Mouse (Mus musculus) olfactory bulb, adult 2 months (tissue): Measurements from ENCODE around the gene Izumo1r.

Experiments used
- CTCF ChIP-seq: fragments of 200-500 bp; IDR thresholded peaks from 2 replicates; pipeline ENCODE4 v1.5.1; 2012; ENCODE audit warnings: low read depth, mild to moderate bottlenecking, low read length, moderate library complexity; ENCODE audit not compliant: insufficient read depth
- POLR2A ChIP-seq: fragments of 200-500 bp; IDR thresholded peaks from 2 replicates; pipeline ENCODE4 v1.6.1; 2012; ENCODE audit warnings: mild to moderate bottlenecking, low read depth, low read length, moderate library complexity; ENCODE audit not compliant: insufficient read depth

- TF ChIP-seq POLR2A (no peak), CTCF (no peak)
Observed at GRCm38 (mm10) chr9:14923625-14924024, 19.9 kb upstream of the Izumo1r start.
